Mouse (Mus musculus) adrenal gland, adult 2 months (tissue): ENCODE data around the gene Nkg7. TPM values are rescaled to one million over a fixed set of nuclear protein-coding genes. Genes with fewer than 3 reads are reported as not detected.
"Not testable (repeated sequence)": the region's sequence is repeated elsewhere in the genome, so short reads cannot be mapped to it uniquely, and the experiment has no call there.

Experiments
- DNase-seq: peaks from one replicate; pipeline ENCODE4 v3.0.0; 2021
- long read RNA-seq: library from polyadenylated mRNA; stranded (forward); transcript quantifications from one replicate; pipeline ENCODE4 v2.0.0, GENCODE M21; 2021
- polyA plus RNA-seq: library from polyadenylated mRNA; depleted of rRNA; stranded (reverse); fragments of >200 nt; gene quantifications from 2 replicates; pipeline ENCODE4 v1.2.3, GENCODE M21; 2012; rRNA removed
- total RNA-seq, 2 experiments: library from RNA; stranded (reverse); gene quantifications; 2 replicates each; pipeline ENCODE4 v1.2.3; 2021

The Nkg7 gene
- total RNA-seq (1 to 10 TPM in 1 of 2 experiments, under 1 TPM in 1; 0.61 to 1.2 TPM), polyA plus RNA-seq (2.1 and 2.6 TPM in 2 replicates)
- long read RNA-seq, partial matches to known transcripts, result 1 of 4 reads
- long read RNA-seq, other reads (novel, unspliced or antisense), result 1 of 4 reads

GRCm38 (mm10) chr7:43436341-43437255 lies at the start of gene Nkg7:
Nkg7 (plus strand) TSS chr7:43437073.
- no peak for DNase-seq

DNA sequence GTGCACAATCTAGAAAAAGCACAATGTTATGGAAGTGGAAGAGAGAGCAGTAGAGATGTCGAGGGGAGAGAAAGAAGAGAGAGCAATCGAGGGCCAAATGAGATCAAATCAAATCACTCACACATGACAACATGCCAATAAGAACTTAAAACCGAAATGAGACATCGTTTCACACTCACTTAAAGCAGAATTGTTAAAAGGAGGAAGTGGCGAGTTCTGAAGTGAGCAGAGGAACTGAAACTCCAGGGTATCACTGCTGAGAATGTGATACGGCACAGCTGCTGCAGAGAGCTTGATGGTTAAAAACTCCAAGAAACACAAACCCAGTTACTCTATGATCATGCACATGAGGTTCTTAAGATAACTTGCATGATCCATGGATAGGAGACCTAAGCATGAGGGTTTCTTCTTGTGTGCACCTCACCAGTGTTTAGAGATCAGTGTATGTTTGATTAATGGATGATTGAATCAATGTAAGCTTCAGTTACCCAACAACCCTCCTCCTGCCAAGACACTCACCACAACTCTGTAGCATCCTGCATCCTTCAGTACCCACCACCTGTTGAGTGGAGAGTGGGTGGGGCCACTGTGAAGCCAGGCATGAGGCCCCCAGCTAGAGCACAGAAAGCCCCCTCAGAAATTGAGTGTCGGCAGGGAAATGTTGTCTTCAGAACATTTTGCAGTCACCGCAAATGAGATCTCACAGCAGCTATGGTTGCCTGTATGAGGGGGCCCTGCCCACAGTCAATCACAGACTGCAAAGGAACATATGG lies 44.3 kb upstream of the Nkg7 start:
- DNase-seq, result no peak

GRCm38 (mm10) chr7:43399501-43399900 lies 37.4 kb upstream of the Nkg7 start:
- no peak for DNase-seq

GRCm38 (mm10) chr7:43402718-43403117 lies 34.2 kb upstream of the Nkg7 start:
- no peak for DNase-seq

GRCm38 (mm10) chr7:43407573-43407972 lies 29.3 kb upstream of the Nkg7 start:
- no peak for DNase-seq

- no peak for DNase-seq
These were observed 28.7 kb upstream of the Nkg7 start, which contains the start of gene Siglecg for GRCm38 (mm10) chr7:43408131-43408553. Siglecg (plus strand) TSS chr7:43408204.

DNA sequence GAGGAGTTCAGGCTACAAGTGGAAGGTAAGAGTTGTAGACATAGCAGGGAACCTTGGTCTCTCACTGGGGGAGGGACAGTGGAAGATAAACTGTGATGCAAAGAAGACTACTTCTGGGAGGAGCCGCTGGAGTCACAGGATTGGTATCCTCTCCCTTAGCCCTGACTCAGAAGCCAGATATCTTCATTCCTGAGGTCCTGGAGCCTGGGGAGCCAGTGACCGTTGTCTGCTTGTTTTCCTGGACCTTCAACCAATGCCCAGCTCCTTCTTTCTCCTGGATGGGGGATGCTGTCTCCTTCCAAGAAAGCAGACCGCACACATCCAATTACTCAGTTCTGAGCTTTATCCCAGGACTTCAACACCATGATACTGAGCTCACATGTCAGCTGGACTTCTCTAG lies 27.8 kb upstream of the Nkg7 start:
- no peak for DNase-seq

DNA sequence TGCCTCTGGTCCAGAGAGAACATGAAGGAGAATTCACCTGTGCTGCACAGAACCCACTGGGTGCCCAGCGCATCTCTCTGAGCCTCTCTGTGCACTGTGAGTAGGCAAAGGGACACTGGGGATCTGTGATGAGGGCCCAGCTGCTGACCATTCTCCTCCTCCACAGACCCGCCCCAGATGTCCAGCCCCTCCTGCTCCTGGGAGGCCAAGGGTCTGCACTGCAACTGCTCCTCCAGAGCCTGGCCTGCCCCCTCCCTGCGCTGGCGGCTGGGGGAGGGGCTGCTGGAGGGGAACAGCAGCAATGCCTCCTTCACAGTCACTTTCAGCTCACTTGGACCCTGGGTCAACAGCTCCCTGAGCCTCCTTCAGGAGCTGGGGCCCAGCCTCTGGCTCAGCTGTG lies 25.1 kb upstream of the Nkg7 start:
- DNase-seq, result not testable (repeated sequence)

DNA sequence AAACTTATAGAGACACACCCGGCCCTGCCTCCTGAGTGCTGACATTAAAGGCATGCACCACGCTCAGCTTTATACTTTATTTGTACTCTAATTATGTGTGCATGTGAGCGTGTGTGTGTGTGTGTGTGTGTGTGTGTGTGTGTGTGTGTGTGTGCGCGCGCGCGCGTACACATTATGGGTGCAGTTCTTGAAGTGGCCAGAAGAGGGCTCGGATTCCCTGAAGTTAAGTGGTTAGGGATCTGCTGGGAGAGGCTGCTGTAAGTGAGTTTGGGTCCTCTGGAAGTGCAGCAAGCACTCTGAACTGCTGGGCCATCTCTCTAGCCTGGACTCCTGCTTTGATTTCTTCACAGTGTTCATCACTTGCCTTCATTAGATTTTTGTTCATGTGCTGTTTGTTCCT lies 19.6 kb upstream of the Nkg7 start:
- no peak for DNase-seq

DNA sequence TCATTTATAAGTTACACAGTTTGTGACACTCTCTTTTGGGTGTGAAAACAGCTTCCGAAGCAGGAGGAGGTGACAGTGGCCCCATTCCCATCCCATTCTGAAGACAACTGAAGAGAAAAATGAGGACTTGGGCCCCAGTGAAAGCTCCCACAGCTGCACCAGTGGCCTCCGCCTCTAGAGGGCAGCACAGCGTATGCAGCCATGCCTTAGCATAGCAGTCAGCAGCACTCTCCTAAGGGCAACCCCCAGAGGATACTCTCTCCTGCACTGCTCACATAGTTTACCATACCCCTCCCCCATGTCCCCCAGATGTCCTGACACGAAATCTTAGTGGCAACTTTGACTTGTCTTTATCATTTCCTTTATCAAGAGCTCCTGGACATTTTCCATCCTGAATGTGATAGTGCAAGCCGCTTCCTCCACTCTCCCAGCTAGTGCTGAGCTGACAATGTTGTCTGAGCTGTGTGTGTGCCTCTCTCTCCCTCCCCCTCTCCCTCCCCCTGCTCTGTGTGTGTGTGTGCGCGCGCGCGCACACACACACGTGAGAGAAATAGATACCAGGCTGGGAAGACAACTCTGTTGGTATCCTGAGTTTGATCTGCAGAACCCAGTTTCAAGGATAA lies 13.8 kb upstream of the Nkg7 start:
- peak; percentile 85 for DNase-seq

DNA sequence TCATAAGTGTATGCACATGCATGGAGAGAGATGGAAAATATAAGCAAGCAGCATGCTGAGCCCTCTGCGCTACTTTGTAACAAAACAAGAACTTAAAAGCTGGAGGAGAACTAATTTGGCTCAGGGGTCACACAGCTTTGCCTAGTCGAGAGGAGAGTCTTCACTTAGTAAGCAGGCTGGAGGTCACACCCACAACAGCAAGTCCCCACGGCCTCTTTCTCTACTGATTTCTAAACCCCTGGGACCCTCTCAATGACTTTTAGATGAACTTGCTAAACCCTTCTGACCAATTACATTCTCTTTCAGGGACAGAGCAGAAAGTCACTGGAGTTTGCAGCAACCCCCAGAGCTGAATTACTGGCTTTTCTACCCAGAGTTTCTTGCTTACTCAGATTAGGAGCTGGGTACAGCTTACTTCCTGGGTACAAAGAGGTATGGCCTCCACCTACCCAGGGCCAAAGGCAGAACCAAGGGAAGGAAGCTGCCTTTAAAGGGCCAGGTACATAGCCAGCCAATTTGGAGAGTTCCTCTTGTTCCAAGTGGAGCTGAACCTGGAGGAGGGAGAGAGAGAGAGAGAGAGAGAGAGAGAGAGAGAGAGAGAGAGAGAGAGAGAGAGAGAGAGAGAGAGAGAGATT lies 12.8 kb upstream of the Nkg7 start:
- DNase-seq, result no peak

GRCm38 (mm10) chr7:43427406-43427805 lies 9.5 kb upstream of the Nkg7 start, which contains the start of gene Lim2:
Lim2 (plus strand) TSS chr7:43427670.
- no peak for DNase-seq

DNA sequence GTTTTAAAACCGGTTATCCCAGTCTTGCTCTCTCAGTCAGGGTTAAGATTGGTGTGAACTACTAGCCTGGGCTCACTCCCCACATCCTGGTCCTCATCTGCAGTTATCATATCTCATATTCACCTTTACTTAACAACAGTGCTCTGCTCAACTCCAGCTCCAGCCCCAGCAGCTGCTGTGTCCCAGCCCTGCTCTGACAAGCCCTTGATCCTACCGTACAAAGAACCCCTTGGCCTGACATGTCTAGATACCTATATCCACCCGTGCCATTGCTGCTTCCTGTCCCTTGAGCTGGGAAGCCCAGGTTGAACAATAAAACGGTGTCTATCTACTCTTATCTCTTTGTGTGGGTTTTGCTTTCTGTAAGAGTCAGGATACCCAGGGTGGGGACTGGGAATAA lies 7.4 kb upstream of the Nkg7 start:
- DNase-seq, result no peak

GRCm38 (mm10) chr7:43432891-43433290 lies 4.0 kb upstream of the Nkg7 start:
- DNase-seq, result no peak

DNA sequence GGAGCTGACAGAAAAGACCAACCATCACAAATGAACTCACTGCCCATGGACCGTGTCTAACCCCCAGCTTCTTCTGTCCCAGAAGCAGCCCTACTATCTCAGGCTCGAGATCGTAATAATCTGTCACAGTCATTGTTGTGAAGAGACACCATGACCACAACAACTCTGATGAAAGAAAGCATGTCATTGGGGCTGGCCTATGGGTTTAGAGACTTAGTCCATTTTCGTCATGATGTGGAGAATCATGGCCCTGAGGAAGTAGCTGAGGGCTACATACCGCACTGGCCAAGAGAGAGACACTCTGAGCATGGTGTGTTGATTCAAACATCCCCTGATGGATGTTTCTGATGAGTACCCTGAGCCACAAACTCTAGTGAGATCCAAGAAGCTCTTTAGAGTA lies 2.2 kb upstream of the Nkg7 start:
- DNase-seq, result no peak

- DNase-seq, result no peak
These were observed 1.7 kb downstream of the Nkg7 start for GRCm38 (mm10) chr7:43438611-43439010.

DNA sequence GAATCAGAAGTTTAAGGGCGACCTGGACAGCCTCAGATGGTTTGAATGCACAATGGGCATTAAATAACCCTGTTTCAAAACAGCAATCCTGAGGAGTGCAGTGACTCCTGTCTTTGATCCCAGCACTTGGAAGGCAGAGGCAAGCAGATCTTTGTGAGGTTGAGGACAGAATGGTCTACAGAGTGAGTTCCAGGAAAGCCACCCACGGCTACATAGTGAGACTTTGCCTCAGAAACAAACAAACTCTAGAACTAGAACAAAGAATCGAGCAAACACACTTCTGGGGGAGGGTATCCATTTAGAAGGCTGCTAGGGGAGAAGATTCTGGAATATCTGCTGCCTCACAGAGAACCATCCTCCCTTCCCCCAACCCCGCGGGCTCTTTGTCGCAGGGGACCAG lies 3.6 kb downstream of the Nkg7 start, which contains the start of gene Cldnd2:
Cldnd2 (plus strand) TSS at position 301 of the 400 bp plus-strand sequence.
- DNase-seq, result no peak

DNA sequence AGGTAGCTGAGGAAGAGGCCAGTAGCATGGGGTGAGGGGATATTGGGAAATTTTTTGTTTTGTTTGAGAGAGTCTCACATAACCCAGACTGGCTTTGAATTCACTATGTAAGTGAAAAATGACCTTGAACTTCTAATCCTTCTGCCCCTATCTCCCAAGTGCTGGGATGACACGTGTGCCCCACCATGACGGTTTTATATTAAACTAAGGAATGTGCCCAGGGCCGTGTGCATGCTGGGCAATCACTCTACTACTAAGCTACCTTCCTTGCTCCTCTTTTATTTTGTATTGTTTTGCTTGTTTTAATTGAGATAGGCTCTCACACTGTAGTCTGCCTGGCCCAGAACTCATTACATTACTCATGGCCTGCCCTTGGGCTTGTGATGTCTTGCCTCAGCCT lies 4.2 kb downstream of the Nkg7 start:
- DNase-seq, result no peak

DNA sequence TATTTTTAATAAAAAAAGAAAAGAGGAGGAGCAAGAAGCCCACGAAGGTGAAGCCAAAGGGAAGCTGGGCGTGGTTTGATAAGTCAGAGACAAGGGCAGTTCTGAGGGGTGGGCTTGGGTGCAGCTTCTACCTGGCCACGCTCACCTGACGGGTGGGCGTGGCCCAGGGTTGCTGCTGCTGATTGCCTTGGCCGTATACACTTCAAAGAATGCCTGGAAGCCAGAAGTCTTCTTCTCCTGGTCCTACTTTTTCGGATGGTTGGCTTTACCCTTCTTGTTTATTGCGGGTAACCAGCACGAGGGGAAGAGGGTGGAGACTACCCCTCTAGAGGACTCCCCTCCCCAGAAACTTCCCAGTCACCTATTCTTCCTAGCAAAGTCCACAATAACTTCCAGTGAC lies 5.8 kb downstream of the Nkg7 start:
- no peak for DNase-seq

DNA sequence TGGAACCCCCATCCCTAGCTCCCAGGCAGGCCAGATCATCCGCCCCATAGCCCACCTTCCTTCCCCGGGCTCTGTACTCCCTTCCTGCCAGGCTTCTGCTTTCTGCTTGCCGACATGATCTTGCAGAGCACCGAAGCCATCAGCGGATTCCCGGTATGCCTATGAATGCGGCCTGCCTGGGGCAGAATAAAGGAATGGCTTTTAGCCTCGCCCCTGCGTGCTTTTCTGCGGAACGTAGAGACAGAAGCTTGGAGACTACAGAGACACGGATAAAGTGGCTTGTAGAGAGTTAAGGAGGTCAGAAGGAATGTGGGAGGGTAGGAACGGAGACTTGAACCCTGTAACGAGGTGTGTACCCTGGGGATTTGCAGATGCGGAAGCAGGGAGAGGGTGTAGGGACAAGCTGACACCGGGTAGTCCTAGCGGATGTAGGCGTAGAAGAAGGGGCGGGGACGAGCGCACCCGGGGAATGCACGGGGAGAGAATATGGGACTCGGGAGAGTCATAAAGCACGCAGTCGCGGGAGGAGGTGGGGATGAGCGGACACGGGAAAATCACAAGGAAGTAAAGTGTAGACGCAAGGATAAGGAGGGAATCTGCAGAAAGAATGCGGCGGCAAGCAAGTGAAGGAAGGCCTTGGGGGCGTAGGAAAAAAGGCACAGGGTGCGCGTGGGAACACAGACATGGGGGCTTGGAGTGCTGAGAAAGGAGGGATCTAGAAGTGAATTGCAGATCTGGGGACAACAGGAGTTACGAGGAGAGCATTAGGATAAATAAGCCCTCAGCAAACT lies 6.4 kb downstream of the Nkg7 start:
- DNase-seq, result peak; percentile 90

GRCm38 (mm10) chr7:43443917-43444293 lies 7.0 kb downstream of the Nkg7 start, which contains the start of the genes Etfb and Gm45233:
Etfb (plus strand) TSS chr7:43444083.
Gm45233 (plus strand) TSS chr7:43444128.
- DNase-seq, result peak; percentile 98
